Mouse (Mus musculus) liver, adult 2 months (tissue): Measurements from ENCODE around the gene Olfr970.

Experiments used
- CTCF ChIP-seq: fragments of 200-500 bp; IDR thresholded peaks from 2 replicates; pipeline ENCODE4 v1.5.1; 2011; ENCODE audit warnings: low read depth, low read length, control low read depth
- POLR2A ChIP-seq: fragments of 200-500 bp; IDR thresholded peaks from 2 replicates; pipeline ENCODE4 v1.6.1; 2011; ENCODE audit warnings: low read length, control low read depth; ENCODE audit not compliant: insufficient read depth; ENCODE audit errors: extremely low read depth

DNA sequence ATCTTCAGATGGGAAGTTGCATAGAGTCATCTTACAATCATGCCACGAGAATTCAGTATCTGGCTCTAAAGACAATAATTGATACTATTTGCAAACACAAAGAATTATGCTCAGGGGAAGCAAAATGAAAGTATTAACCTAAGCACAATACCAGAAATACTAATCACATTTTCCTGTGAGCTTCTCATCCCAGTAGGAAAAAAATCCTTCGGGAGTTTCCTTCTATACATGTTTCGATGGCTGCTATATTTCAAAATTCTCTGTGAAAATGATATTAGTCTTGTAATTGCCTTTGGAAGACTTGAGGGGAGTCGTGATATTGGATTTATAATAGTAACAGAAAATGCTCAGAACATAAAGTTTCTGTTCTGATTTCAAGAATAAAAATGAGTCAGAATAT, at the start of gene Olfr970:
- TF ChIP-seq POLR2A = no peak
- TF ChIP-seq CTCF = no peak
